Mouse (Mus musculus): ENCODE data around the gene Fam151a.

DNA sequence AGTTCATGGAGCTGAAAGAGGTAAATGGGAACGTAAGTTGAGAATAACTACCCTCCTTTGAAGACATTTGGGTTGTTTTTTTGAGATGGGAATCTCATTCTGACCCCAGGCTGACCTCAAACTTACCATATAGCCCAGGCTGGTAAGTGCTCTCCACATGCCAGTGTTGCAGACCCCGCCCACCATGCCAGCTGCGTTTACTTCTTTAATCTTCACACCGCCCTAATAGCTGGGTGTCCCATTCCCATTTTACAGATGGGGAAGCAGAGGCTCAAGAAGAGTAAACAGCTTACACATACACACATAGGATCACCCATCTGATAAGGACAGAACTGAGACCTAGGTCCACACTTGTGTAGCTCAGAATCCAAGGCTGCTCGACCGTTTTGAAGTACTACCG, 51.1 kb downstream of the Fam151a start:
- TF ChIP-seq CTCF (IDR thresholded peaks at IDR 0.05; ENCODE audit: low read depth, low read length) (no peak), EP300 (IDR thresholded peaks at IDR 0.05; ENCODE audit: insufficient read depth, low read depth, low read length) (no peak), POLR2A (IDR thresholded peaks at IDR 0.05; ENCODE audit: insufficient read depth, low read length) (no peak)
